Mouse (Mus musculus) ES-E14 (cell line): ENCODE measurements around the gene Fam43a.

Source experiments
- CHD2 ChIP-seq: IDR thresholded peaks from 2 replicates; pipeline ENCODE4 v1.6.1; 2014; ENCODE audit warnings: mild to moderate bottlenecking, low read depth, low read length, inconsistent platforms
- HCFC1 ChIP-seq: IDR thresholded peaks from 2 replicates; pipeline ENCODE4 v1.6.1; 2012; ENCODE audit warnings: low read length, inconsistent platforms, borderline replicate concordance; ENCODE audit not compliant: insufficient read depth
- MAFK ChIP-seq: IDR thresholded peaks from 2 replicates; pipeline ENCODE4 v1.6.1; 2014; ENCODE audit warnings: mild to moderate bottlenecking, low read depth, low read length, inconsistent platforms; ENCODE audit not compliant: insufficient read depth
- ZNF384 ChIP-seq: IDR thresholded peaks from 2 replicates; pipeline ENCODE4 v1.6.1; 2012; ENCODE audit warnings: low read depth, low read length, inconsistent platforms

- no peak for TF ChIP-seq CHD2
- no peak for TF ChIP-seq HCFC1
- TF ChIP-seq ZNF384 = no peak
- no peak for TF ChIP-seq MAFK
These were observed 38.9 kb upstream of the Fam43a start for GRCm38 (mm10) chr16:30560601-30561000.
